Mouse (Mus musculus) frontal cortex, postnatal 25 days (tissue): ENCODE measurements around the gene Tns3.

ENCODE experiments used
- DNase-seq, 2 experiments: peaks; one replicate each; pipeline ENCODE4 v3.0.0; 2022; ENCODE audit warnings: low spot score in 2 of 2

Gene Tns3

DNA sequence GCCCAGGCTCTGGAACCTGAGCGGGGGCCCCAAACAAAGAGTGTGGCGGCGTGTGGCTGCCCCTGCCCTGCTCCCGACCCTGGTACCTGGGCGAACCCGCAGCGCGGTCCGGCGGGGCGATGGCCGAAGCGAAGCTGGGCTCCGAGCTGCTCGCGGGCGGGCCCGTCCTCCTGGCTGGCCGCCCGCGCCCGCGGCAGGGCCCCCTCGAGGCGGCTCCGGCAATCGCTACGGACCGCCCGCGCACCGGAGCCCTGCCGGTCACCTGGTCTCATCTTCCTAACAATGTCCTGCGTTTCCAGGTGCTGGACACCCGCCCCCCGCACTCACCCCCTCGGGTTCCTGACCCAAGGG lies at the start of gene Tns3:
Gene Tns3 (minus strand): TSS at position 143 of the 351 bp plus-strand sequence.
- no peak for DNase-seq

DNA sequence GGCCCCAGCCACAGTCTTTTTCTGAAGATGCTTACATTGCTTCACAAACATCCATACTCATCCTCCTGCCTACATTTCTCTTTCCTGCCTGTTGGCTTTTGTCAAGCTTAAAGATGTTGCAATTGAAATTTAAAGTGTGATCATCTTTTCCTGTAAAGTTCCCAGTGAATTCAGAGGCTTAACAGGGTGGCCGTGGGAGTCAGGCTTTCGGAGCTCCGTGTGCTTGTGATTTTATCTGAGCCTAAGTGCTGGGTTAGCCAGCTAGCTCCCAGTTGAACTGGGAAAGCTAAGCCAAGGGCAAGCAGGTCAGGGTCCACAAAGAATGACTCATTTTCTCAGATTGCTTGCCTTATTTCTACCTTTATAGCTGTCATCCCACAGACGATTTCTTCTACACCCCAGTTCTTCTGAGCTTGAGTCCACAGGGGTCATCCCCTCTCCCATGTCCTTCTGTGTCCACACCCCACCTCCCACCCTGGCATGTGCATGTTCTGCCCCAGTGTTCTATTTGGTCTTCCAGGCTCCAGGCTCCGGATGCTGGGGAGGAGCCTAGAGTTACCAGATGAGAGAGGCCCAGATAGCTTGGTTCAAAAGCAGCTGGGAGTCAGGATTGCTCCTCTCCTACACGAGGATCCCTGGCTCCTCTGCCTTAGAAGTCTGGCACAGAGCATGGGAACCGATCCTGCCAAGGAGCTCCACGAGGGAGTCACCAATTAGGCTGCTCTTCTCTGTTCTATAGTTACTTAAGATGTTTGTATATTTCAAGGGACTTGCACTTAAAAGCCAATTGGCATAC lies 42.1 kb upstream of the Tns3 start:
- DNase-seq = no peak

DNA sequence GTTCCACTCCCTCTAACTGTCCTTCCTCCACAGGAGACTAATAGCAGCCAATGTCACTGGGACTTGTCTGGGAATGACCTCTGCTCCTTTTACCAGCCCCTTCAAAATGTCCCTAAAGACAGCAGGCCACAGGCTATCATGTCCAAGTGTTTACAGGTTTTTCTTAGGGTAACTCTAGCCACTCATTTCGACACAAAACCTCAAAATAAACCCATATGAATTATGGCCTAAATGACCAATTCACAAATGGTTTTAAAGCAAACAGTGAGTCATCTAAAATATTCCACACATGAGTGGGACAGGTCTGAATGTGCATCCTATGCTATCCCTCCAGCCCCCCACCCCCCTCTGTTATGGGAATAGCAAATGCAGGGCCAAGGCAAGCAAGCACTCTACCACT lies 40.8 kb upstream of the Tns3 start:
- DNase-seq = no peak

DNA sequence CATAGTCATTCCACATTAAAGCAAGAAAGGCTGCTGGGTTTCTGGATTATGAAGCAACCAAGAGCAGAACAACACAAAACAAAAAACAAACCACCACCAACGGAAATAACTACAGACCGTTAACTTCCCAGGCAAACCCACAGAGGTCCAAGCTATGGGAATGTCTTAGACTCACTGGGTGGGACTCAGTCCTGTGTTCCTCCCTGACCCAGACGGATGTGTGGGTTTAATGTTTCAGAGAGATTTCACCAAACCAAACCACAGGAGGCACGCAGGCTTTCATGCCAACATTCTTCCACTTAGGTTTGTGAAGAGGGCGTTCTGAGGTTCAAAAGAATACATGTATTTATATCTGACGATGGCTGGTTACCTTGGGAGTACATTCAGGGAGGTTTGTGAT lies 39.5 kb upstream of the Tns3 start:
- no peak for DNase-seq

DNA sequence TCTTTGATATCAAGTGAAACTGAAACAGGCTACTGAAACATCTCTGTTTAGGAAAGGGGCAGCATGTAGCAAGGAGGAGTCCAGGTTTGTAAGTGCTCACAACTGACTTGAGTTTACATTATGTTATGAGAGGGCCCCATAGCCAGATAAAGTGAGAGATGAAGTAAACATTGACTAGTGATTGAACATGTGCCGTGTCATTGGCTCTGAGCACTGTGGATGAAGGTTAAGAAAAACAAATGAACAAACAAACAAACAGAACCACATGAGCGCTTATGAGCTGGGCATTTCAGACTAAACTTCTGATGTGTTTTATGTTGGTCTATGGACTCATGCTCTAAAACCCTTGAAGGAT lies 38.2 kb upstream of the Tns3 start:
- no peak for DNase-seq

DNA sequence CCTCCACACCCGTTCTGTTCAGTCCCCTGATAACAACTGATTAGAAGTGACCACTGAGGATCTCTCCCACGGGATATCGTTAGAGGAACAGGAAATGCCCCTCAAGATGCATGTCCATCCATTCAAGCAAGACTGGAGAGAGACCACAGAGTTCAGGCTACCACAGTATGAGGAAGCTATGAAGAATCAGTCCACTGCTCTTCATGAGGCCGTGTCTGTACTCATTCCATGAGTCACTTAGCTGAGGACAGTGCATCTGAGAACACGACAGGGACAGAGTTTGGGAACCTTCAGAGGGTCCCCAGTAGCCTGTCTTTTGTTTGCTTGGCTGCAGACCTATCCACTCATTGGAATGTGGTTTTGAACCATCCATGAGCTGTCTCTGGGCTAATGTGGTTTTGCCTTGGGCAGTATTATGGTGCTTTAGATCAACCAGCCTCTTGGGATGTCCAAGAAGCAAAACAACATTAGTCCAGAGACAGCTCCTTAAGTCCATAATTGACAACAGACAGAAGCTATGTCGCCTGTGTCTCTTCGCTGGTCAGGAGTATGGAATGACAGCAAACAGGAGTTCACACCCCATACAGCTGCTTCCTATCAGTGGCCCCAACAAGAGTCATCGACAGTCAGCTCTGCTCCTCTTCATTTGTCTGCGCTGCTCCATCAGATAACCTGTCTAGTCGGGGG lies 37.7 kb upstream of the Tns3 start:
- no peak for DNase-seq

DNA sequence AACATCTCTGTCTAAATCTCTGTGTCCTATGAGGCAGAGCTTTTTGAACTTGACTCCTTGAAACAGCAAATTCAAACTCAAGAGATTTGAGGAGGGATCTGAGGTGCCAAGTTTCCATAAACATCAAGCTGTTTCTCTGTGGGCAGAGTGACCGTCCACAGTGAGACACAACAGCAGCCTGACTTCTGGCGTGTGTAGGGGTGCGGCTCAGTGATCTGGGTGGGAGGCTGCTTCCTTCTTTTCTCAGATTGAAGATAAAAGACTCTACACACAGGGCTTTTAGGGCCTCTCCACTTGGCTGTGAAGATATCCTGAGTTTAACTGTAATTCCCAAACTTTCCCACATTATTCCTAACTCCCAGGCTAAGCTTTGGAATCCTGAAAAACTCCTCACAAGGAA lies 37.1 kb upstream of the Tns3 start:
- no peak for DNase-seq

DNA sequence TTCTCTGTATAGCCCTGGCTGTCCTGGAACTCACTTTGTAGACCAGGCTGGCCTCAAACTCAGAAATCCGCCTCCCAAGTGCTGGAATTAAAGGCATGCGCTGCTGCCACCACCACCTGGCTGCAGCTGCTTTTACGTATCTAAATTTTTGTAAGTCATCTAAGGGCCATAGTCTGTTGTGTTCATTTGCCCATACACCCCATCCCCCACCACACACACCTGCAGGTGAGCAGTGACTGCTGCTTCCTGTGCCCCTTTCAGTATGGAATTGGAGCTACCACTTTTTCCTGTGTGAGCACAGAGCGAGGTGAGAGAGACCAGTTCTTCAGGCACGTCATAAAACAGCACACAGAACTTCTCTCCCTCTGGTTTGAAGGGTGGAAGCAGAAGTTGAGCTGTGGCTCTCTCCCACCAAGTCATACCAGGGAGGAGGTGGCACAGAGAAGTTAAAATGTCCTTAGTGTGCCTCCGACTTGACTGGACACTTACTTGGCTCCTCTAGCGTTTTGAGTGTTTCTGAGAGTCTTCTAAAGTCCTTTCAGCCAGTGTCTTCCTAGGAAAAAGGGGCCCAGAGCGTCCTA lies 36.4 kb upstream of the Tns3 start:
- no peak for DNase-seq

DNA sequence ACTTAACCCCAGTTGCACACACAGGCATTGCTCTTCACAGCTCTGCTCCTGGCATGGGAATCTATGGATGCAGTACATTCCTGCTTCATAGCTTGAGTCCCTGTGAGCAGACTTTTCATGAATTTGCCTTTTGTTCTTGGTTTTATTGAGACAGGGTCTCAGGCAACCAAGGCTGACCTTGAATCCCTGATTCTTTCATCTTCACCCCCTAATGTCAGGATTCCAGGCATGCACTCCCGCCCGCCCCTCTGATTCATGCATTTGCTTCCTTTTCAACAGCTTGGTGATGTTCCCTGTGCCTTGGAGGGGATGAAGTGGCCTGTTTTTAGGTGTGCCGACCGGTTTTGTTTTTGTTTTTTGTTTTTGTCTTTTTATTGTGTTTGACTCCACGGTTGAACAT lies 35.4 kb upstream of the Tns3 start:
- no peak for DNase-seq

DNA sequence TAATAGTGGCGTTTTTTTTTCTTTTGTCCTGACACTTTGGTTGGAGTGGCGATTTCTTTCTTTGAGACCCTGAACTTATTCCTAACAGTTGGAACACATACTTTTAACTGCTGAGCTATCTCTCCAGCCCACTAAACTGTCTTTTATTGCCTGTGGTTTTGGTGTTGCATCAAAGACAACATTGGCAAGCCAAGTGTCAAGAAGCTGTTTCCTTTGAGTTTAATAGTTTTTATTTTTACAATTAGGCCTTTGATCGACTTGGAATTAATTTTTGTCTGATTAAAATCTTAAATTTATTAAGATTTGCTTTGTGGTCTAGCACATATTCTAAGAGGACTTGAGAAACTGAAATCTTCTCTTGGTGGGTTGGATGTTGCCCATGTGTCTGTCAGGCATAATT lies 33.3 kb upstream of the Tns3 start:
- no peak for DNase-seq

DNA sequence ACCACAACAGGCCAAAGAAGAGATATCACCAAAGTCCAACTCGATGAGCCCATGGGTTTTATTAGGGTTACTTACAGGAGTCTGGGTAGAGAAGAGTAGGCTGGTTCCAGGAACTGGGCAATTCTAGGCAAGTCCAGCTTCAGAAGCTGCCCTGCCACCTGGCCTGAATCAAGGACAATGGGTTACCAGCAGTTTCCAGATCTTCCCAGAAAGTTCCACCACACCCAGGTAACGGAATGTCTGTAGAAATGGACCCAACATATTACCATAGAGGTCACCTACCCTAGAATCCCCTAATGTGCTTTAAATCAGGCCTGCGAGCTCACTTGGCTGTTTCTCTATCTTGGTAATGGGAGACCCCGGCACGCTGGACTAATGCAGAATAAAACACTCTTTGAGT lies 29.8 kb upstream of the Tns3 start:
- DNase-seq = no peak

DNA sequence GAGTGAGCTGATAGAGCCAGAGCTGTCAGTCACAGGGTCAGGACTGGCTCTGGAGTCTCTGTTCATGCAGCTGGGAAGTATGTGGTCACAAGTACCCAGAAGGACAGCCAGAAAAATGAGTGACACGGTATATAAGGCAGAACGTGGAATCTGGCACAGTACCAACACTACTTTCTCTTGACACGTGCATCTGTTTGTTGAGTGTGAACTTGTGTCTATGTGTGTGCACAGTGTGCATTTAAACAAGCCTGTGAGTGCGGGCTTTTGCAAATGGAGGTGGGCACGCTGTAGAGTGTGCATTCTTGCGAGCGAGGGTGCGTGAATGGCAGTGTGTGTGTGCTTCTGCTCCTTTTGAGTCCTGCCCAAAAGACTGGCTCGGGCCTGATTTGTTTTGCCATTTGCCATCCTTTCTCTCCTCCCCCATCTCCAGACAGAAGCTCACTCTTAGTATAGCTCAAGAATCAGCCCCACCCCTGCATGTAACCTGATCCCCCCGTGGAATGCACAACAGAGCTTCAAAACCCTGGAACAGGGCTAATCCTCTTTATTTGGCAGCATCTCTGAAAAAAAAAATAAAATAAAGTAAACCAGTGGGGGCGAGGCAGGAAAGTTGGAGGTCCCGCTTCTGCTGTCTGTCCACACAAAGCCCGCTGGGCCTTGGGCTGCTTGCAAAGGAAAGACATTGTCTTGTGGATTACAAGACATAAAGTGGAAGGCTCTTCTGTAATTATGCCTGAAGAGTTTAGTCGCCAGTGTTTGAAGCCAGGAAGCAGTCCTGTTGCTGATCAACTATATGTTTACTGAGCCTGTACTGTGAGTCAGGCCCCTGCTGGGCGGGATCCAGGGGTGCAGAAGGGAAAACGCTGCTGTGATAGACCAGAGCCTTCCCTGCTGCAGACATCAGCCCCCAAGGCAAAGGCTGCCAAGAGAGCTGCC lies 28.5 kb upstream of the Tns3 start:
- no peak for DNase-seq

DNA sequence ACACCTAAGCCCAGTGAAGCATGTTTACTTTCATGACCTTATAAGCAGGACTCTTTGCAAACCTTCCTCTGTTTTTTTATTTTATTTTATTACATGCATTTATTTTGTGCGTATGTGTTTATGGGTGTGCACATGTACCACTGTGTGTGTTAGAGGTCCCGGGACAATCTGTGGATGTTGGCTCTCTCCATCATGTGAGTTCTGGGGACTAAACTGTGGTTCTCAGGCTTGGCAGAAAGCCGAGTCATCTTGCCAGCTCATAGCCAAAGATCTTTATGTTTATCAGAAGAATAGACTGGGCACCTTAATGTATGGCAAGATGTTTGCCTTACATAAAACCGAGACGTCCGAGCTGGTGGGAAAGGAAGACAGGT lies 27.8 kb upstream of the Tns3 start:
- DNase-seq = no peak

DNA sequence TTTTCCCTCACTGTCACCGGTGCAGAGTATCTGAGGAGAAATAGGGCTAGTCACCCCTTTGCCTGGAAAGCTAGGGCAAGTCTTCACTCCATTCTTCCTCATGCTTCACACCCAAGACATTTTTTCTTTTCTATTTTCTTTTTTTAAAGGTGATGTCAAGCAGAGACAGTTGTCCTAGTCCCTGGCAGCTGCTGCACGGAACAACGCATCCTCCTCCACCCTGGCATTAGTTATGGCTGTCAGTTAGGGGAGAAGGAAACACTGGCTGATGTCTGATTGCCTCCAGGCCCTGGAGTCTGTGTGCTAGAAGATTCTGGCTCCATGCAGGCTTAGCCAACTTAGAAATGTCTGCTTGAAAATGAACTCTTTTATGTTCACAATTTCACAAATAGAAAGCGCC lies 27.3 kb upstream of the Tns3 start:
- DNase-seq = no peak

DNA sequence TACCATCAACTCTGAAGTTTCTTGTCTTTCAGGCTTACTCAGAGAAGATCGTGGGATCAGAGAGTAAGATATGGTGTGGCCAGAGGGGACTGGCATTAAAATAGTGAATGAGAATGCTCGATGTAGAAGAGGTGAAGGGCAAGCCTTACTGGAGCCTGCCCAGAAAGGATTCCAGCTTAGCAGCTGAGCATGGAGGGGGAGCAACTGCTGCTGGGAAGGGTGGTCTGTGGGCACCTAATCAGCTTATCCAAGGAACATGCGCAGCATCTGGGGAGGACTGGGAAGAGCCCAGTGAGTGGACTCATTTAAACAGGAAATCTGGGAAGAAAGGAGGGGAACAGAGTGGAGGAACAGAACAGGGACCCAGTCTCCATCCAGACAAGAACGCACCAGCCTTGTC lies 26.3 kb upstream of the Tns3 start:
- DNase-seq = no peak

DNA sequence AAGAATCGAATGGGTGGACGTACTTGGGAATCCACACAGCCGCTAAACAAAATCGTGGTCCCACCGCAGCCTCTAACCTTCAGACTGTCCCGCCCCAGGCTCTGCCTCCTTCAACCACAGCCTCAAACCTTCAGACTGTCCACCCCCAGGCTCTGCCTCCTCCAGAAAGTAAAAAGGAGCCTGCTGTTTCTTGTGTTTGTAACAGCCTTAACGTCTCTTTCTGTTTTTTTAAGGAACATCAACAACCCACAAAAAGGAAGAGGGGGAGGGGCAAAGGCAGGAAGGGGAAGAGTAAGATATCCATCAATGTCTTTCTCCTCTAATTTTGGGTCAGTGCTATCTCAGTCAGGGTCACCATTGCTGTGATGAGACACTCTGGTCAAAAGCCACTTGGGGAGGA lies 25.2 kb upstream of the Tns3 start:
- no peak for DNase-seq

DNA sequence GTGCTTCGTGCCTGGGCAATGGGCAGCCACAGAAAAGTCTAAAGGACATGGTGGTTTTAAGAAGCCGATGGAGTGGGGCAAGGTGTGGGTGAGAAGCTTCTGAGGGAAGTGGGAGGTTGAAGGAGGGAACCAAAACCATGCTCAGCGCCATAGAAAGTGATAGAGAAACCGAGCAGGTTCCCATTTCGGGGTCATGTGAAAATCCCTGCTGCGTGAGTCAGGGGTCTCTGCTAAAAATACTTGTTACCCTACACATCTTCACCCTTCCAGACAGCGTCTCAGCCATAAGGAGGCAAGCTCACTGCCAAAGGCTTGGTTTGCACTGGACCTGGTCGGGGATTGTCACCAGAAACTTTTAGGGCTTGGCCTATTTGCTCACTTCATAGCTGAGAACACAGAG lies 24.6 kb upstream of the Tns3 start:
- DNase-seq = no peak

DNA sequence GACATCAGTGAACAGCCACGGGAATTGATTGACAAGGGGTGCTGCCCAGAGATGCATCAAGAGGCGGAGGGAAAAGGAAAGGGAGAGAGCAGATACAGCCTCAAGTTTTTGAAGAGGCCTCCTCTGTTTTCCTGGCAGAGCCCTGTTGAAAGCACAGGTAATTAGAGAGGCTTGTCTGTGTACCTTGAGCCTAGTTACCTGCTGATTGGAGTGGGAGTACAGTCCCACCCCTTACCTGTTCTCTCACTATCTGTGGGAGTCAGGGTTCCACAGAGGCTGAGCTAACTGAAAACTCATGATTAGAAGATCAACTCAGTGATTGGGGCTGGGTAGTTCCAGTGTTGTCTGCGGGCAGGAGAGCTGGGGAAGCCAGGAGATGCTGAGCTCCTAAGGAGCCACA lies 22.2 kb upstream of the Tns3 start:
- DNase-seq = no peak

DNA sequence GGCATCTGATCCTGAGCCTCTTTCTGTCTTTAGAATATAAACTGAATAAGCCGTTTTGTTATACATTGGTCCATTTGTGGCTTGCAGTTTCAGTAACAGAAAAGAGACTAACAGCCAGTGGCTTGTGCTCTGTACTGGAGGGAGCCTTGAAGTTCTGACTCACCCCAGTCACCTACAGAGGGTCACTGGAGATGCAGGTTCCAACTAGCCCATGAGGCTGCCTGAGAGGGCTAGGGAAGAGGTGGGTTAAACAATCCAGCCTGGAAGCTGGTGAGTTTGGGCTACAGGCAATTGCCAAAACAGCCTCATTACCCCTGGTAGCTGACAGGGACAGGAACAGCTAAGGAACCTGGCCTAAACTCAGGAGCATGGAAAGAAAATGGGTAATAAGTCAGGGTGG lies 21.7 kb upstream of the Tns3 start:
- no peak for DNase-seq

DNA sequence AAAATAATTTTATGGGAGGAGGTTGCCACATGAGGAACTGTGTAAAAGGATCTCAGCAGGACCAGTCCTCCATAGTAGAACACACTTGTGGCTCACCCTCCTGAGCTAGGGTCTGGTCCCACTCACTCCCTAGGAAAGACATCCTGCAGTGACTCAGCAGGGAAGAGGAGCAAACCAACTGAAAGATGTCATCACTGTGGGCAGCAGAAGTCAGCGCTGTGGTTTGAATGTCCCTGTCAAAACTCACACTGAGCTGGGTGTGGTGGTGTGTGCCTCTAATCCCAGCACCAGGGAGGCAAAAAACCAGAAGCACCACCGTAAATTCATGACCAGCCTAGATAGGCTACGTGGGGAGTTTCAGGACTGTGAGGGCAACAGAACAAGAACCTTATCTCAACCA lies 20.9 kb upstream of the Tns3 start:
- DNase-seq = no peak

DNA sequence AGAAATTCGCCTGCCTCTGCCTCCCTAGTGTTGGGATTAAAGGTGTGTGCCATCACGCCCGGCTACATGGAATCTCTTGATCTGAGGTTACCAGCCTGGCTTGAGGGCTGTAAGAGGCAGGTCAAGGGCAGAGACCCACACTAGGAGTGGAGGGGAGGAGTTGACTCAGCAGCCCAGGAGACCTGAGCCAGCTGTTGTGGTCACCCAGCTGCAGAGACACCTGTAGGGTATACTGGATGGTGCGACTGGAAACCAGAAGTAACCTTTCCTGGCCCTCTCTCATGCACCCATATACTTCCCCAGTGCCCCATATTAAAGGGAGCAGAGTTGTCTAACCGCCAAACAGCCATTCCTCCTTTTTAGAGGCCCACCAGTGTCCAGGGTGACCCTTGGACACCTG lies 19.9 kb upstream of the Tns3 start:
- DNase-seq = no peak

DNA sequence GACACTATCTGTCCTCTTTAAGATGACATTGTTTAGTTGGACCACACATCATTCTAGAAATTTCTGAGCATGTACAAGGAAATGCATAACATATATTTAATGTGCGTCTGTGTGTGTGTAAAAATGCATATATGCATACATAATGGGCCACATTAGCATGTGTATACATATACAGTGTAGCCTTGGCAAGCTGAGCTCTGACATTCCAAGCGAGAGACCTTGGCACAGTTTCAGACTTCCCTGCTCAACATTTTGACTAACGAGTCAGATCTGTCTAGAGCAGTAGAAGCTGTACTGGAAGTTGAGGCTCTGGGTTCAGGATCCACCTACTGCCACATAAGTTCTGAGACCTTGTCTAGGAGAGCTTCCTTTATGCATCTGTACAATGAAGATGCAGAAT lies 17.0 kb upstream of the Tns3 start:
- no peak for DNase-seq

DNA sequence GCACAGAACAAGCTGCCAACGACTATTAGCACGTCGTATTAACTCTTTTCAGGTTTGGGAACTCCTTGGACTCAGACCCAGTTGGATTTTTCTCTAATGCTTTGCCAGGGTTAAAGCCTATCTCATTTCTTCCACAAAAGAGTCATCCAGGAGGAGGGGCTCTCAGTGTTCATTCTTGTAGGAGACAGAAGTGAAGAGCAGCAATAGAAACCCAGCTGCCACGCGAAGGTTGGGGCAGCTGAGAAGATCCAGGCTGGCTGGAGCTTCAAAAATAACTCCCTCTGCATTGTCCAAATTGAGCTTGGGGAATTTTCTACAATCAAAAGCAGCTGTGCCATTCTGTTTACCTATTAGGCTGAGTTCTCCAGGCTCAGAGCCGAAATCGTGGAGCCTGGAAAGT lies 16.3 kb upstream of the Tns3 start:
- DNase-seq = no peak
